Mouse (Mus musculus): Measurements from ENCODE around the gene Calb2. TPM values are rescaled to one million over a fixed set of nuclear protein-coding genes. Genes with fewer than 3 reads are reported as not detected.
A peak's percentile ranks its signal among the peaks of the same experiment; 100 is the strongest.

Gene Calb2
- polyA plus RNA-seq, 1 experiment from 2014 or later: 22.7 TPM

GRCm38 (mm10) chr8:110130537-110130936 lies 37.5 kb downstream of the Calb2 start:
- Histone ChIP-seq H3K4me2 (no peak overlapping the region), H3K4me1 (ENCODE audit: insufficient read depth) (no peaks in the 10 kb centered on the region), H3K27ac (ENCODE audit: low read depth) (no peak overlapping the region), H3K4me3 (ENCODE audit: low read depth, low read length) (no peak overlapping the region), H3K9me3 (ENCODE audit: low read depth, low read length) (no peaks in the 10 kb centered on the region), H3K9ac (no peak overlapping the region), H3K27me3 (ENCODE audit: insufficient read depth, low read length) (no peaks in the 10 kb centered on the region), H3K36me3 (ENCODE audit: insufficient read depth) (no peaks in the 10 kb centered on the region)
- DNase-seq (peak; percentile 90), ATAC-seq (ENCODE audit: insufficient read depth) (no peak; the same call in 1 of the 2 replicates)
- TF ChIP-seq CTCF (IDR thresholded peaks at IDR 0.05; ENCODE audit: low read depth): peak; percentile 85
- WGBS: 13% methylated on average over 13 of the region's 13 CpGs

- no peak overlapping the region for H3K27ac ChIP-seq (ENCODE audit: low read depth)
- no peak overlapping the region for H3K4me3 ChIP-seq (ENCODE audit: low read depth, low read length)
- TF ChIP-seq CTCF (IDR thresholded peaks at IDR 0.05; ENCODE audit: low read depth): peak; percentile 41
- no peaks in the 10 kb centered on the region for H3K4me1 ChIP-seq (ENCODE audit: insufficient read depth)
- no peaks in the 10 kb centered on the region for H3K9me3 ChIP-seq (ENCODE audit: low read depth, low read length)
- no peaks in the 10 kb centered on the region for H3K27me3 ChIP-seq (ENCODE audit: insufficient read depth, low read length)
- H3K9ac ChIP-seq: no peak overlapping the region
- no peak overlapping the region for H3K4me2 ChIP-seq
- H3K36me3 ChIP-seq (ENCODE audit: insufficient read depth): no peaks in the 10 kb centered on the region
- 36% methylated on average over 6 of the region's 6 CpGs for WGBS
- DNase-seq (peak; percentile 40), ATAC-seq (ENCODE audit: insufficient read depth) (no peak)
Observed at GRCm38 (mm10) chr8:110119715-110120114, 48.3 kb downstream of the Calb2 start.

DNA sequence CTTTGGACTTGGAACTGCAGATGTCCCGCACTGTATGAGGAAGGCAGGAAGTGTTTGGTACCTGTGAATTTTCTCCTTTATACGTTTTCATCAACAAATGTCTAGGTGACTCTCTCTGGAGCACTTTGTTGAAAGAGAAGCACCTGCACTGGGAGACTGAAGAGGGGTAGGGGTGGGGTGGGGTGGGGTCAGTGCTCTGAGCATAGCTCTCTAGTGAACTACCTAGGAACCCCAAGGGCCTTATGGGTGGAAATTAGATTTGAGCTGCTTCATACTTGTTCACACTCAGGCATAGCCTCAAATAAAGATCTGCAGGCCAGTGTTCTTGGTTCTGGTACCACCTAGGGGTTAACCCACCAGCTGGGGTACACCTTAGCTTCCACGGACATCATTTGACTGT lies 65.4 kb downstream of the Calb2 start, which contains the start of gene Gm17720:
Gm17720 (minus strand) TSS at position 101 of the 400 bp plus-strand sequence.
- no peaks in the 10 kb centered on the region for H3K36me3 ChIP-seq (ENCODE audit: insufficient read depth)
- no peak within 1 kb of the TSS for H3K4me3 ChIP-seq (ENCODE audit: low read depth, low read length)
- TF ChIP-seq CTCF (IDR thresholded peaks at IDR 0.05; ENCODE audit: low read depth): no peak
- H3K9ac ChIP-seq: no peak within 1 kb of the TSS
- ATAC-seq (ENCODE audit: insufficient read depth) (no peak), DNase-seq (no peak)
- no peaks in the 10 kb centered on the region for H3K4me1 ChIP-seq (ENCODE audit: insufficient read depth)
- 85% methylated on average over 3 of the region's 3 CpGs for WGBS
- no peaks in the 10 kb centered on the region for H3K9me3 ChIP-seq (ENCODE audit: low read depth, low read length)
- no peak within 1 kb of the TSS for H3K4me2 ChIP-seq
- H3K27ac ChIP-seq (ENCODE audit: low read depth): no peak within 1 kb of the TSS
- H3K27me3 ChIP-seq (ENCODE audit: insufficient read depth, low read length): no peaks in the 10 kb centered on the region

GRCm38 (mm10) chr8:110101676-110102075 lies 66.3 kb downstream of the Calb2 start:
- no peak overlapping the region for H3K27ac ChIP-seq (ENCODE audit: low read depth)
- no peaks in the 10 kb centered on the region for H3K36me3 ChIP-seq (ENCODE audit: insufficient read depth)
- DNase-seq: no peak
- WGBS: 82% methylated on average over 15 of the region's 15 CpGs
- TF ChIP-seq CTCF (IDR thresholded peaks at IDR 0.05; ENCODE audit: low read depth): no peak
- H3K27me3 ChIP-seq (ENCODE audit: insufficient read depth, low read length): no peaks in the 10 kb centered on the region
- H3K4me2 ChIP-seq: no peak overlapping the region
- H3K9ac ChIP-seq: no peak overlapping the region
- ATAC-seq (ENCODE audit: insufficient read depth): no peak
- H3K4me1 ChIP-seq (ENCODE audit: insufficient read depth): no peaks in the 10 kb centered on the region
- no peak overlapping the region for H3K4me3 ChIP-seq (ENCODE audit: low read depth, low read length)
- no peaks in the 10 kb centered on the region for H3K9me3 ChIP-seq (ENCODE audit: low read depth, low read length)

- TF ChIP-seq CTCF (IDR thresholded peaks at IDR 0.05; ENCODE audit: low read depth): no peak
- Histone ChIP-seq H3K4me1 (ENCODE audit: insufficient read depth) (no peaks in the 10 kb centered on the region), H3K4me2 (no peak within 1 kb of the TSS), H3K36me3 (ENCODE audit: insufficient read depth) (no peaks in the 10 kb centered on the region), H3K9ac (no peak within 1 kb of the TSS), H3K9me3 (ENCODE audit: low read depth, low read length) (no peaks in the 10 kb centered on the region), H3K4me3 (ENCODE audit: low read depth, low read length) (no peak within 1 kb of the TSS), H3K27ac (ENCODE audit: low read depth) (no peak within 1 kb of the TSS), H3K27me3 (ENCODE audit: insufficient read depth, low read length) (no peaks in the 10 kb centered on the region)
- WGBS: 83% methylated on average over 12 of the region's 12 CpGs
- ATAC-seq (ENCODE audit: insufficient read depth) (no peak), DNase-seq (no peak)
Observed at GRCm38 (mm10) chr8:110100907-110101306, 67.1 kb downstream of the Calb2 start, which contains the start of gene Gm21964. TSS of gene Gm21964 (plus strand) at chr8:110101207.

GRCm38 (mm10) chr8:110091869-110092268 lies 76.1 kb downstream of the Calb2 start:
- H3K4me3 ChIP-seq (ENCODE audit: low read depth, low read length): no peak overlapping the region
- TF ChIP-seq CTCF (IDR thresholded peaks at IDR 0.05; ENCODE audit: low read depth): no peak
- no peak overlapping the region for H3K9ac ChIP-seq
- WGBS: 26% methylated on average over 1 of the region's 1 CpGs
- H3K27ac ChIP-seq (ENCODE audit: low read depth): no peak overlapping the region
- no peak for ATAC-seq (ENCODE audit: insufficient read depth)
- H3K9me3 ChIP-seq (ENCODE audit: low read depth, low read length): peaks cover 7% of the 10 kb centered on the region; the same call in 1 of the 2 replicates
- no peaks in the 10 kb centered on the region for H3K27me3 ChIP-seq (ENCODE audit: insufficient read depth, low read length)
- peak; percentile 51 for DNase-seq
- no peaks in the 10 kb centered on the region for H3K4me1 ChIP-seq (ENCODE audit: insufficient read depth)
- peaks cover 15% of the 10 kb centered on the region; the same call in 1 of the 2 replicates for H3K36me3 ChIP-seq (ENCODE audit: insufficient read depth)
- H3K4me2 ChIP-seq: no peak overlapping the region

Other genes with a start within 250 kb of the Calb2 start
- gene Marveld3, start 206.0 kb downstream of the Calb2 start, polyA plus RNA-seq (2014; fragmentation: Nextera tagmentation; extraction: Ambion mirVana): 5.4 and 6.3 TPM in 2 replicates
- not detected in 2 replicates for gene Tat, start 177.8 kb downstream of the Calb2 start, polyA plus RNA-seq (2014; fragmentation: Nextera tagmentation; extraction: Ambion mirVana)
- gene Chst4, start 128.5 kb downstream of the Calb2 start, polyA plus RNA-seq (2014; fragmentation: Nextera tagmentation; extraction: Ambion mirVana): 0.27 TPM in 1 of 2 replicates, not detected in the other
- 5.4 and 5.8 TPM in 2 replicates for gene Zfp612, start 88.5 kb downstream of the Calb2 start, polyA plus RNA-seq (2014; fragmentation: Nextera tagmentation; extraction: Ambion mirVana)
- not detected in 2 replicates for gene Gm21964, start 67.0 kb downstream of the Calb2 start, polyA plus RNA-seq (2014; fragmentation: Nextera tagmentation; extraction: Ambion mirVana)
- gene Gm17720, start 65.5 kb downstream of the Calb2 start, polyA plus RNA-seq (2014; fragmentation: Nextera tagmentation; extraction: Ambion mirVana): not detected in 2 replicates
- 8.3 and 8.9 TPM in 2 replicates for gene Cmtr2, start 47.5 kb upstream of the Calb2 start, polyA plus RNA-seq (2014; fragmentation: Nextera tagmentation; extraction: Ambion mirVana)
- gene Hydin, start 98.8 kb upstream of the Calb2 start, polyA plus RNA-seq (2014; fragmentation: Nextera tagmentation; extraction: Ambion mirVana): 0.12 and 0.18 TPM in 2 replicates